Mouse (Mus musculus): Measurements from ENCODE around the gene Arhgap24. TPM values are rescaled to one million over a fixed set of nuclear protein-coding genes. Genes with fewer than 3 reads are reported as not detected.

Arhgap24 gene
- polyA plus RNA-seq, 1 experiment from 2014 or later, result 8.3 TPM

- Histone ChIP-seq H3K27me3 (no peaks in the 10 kb centered on the region), H3K9ac (no peak overlapping the region), H3K4me1 (replicated peaks) (no peaks in the 10 kb centered on the region), H3K4me2 (no peak overlapping the region), H3K9me3 (no peaks in the 10 kb centered on the region), H3K4me3 (no peak overlapping the region), H3K36me3 (no peaks in the 10 kb centered on the region), H3K27ac (replicated peaks) (no peak overlapping the region)
- WGBS, result 88% methylated on average over 5 of the region's 5 CpGs
- ATAC-seq (ENCODE audit: low read depth), result no peak
Measured at GRCm38 (mm10) chr5:102698396-102698795, 217.2 kb downstream of the Arhgap24 start.

GRCm38 (mm10) chr5:102698891-102699290 is 217.7 kb downstream of the Arhgap24 start:
- WGBS, result 86% methylated on average over 2 of the region's 2 CpGs
- H3K27ac ChIP-seq (replicated peaks), result no peak overlapping the region
- no peak overlapping the region for H3K4me2 ChIP-seq
- H3K9me3 ChIP-seq, result no peaks in the 10 kb centered on the region
- no peak overlapping the region for H3K4me3 ChIP-seq
- no peaks in the 10 kb centered on the region for H3K4me1 ChIP-seq (replicated peaks)
- H3K27me3 ChIP-seq, result no peaks in the 10 kb centered on the region
- no peaks in the 10 kb centered on the region for H3K36me3 ChIP-seq
- ATAC-seq (ENCODE audit: low read depth), result no peak
- no peak overlapping the region for H3K9ac ChIP-seq

GRCm38 (mm10) chr5:102702581-102702980 is 221.4 kb downstream of the Arhgap24 start:
- Histone ChIP-seq H3K27ac (replicated peaks) (no peak overlapping the region), H3K4me2 (no peak overlapping the region), H3K9ac (no peak overlapping the region), H3K4me3 (no peak overlapping the region), H3K9me3 (no peaks in the 10 kb centered on the region), H3K4me1 (replicated peaks) (no peaks in the 10 kb centered on the region), H3K27me3 (no peaks in the 10 kb centered on the region), H3K36me3 (no peaks in the 10 kb centered on the region)
- no peak for ATAC-seq (ENCODE audit: low read depth)
- WGBS, result 89% methylated on average over 6 of the region's 6 CpGs

- Histone ChIP-seq H3K4me2 (no peak overlapping the region), H3K9ac (no peak overlapping the region), H3K4me3 (no peak overlapping the region), H3K27me3 (no peaks in the 10 kb centered on the region), H3K4me1 (replicated peaks) (no peaks in the 10 kb centered on the region), H3K9me3 (no peaks in the 10 kb centered on the region), H3K36me3 (no peaks in the 10 kb centered on the region), H3K27ac (replicated peaks) (no peak overlapping the region)
- WGBS, result 55% methylated on average over 5 of the region's 5 CpGs
- no peak for ATAC-seq (ENCODE audit: low read depth)
Measured at GRCm38 (mm10) chr5:102703325-102704099, 222.3 kb downstream of the Arhgap24 start.

- no peak overlapping the region for H3K4me2 ChIP-seq
- 24% methylated on average over 2 of the region's 2 CpGs for WGBS
- no peaks in the 10 kb centered on the region for H3K36me3 ChIP-seq
- H3K9ac ChIP-seq, result no peak overlapping the region
- ATAC-seq (ENCODE audit: low read depth), result no peak
- H3K27ac ChIP-seq (replicated peaks), result no peak overlapping the region
- no peak overlapping the region for H3K4me3 ChIP-seq
- H3K4me1 ChIP-seq (replicated peaks), result no peaks in the 10 kb centered on the region
- no peaks in the 10 kb centered on the region for H3K27me3 ChIP-seq
- H3K9me3 ChIP-seq, result no peaks in the 10 kb centered on the region
Measured at GRCm38 (mm10) chr5:102705170-102705569, 224.0 kb downstream of the Arhgap24 start.

- H3K27ac ChIP-seq (replicated peaks), result no peak overlapping the region
- WGBS, result 75% methylated on average over 7 of the region's 7 CpGs
- no peaks in the 10 kb centered on the region for H3K27me3 ChIP-seq
- H3K4me3 ChIP-seq, result no peak overlapping the region
- H3K36me3 ChIP-seq, result no peaks in the 10 kb centered on the region
- H3K4me1 ChIP-seq (replicated peaks), result no peaks in the 10 kb centered on the region
- no peaks in the 10 kb centered on the region for H3K9me3 ChIP-seq
- ATAC-seq (ENCODE audit: low read depth), result no peak
- H3K4me2 ChIP-seq, result no peak overlapping the region
- H3K9ac ChIP-seq, result no peak overlapping the region
Measured at GRCm38 (mm10) chr5:102710336-102710735, 229.1 kb downstream of the Arhgap24 start.

- Histone ChIP-seq H3K4me2 (no peak overlapping the region), H3K9ac (no peak overlapping the region), H3K9me3 (no peaks in the 10 kb centered on the region), H3K27me3 (no peaks in the 10 kb centered on the region), H3K27ac (replicated peaks) (no peak overlapping the region), H3K36me3 (no peaks in the 10 kb centered on the region), H3K4me1 (replicated peaks) (no peaks in the 10 kb centered on the region; the same call in 1 of the 2 replicates), H3K4me3 (no peak overlapping the region)
- WGBS, result 65% methylated on average over 8 of the region's 8 CpGs
- no peak for ATAC-seq (ENCODE audit: low read depth)
Measured at GRCm38 (mm10) chr5:102719368-102719972, 238.3 kb downstream of the Arhgap24 start.

- ATAC-seq (ENCODE audit: low read depth), result no peak
- 97% methylated on average over 3 of the region's 3 CpGs for WGBS
- Histone ChIP-seq H3K27me3 (no peaks in the 10 kb centered on the region), H3K4me2 (no peak overlapping the region), H3K27ac (replicated peaks) (no peak overlapping the region), H3K9me3 (no peaks in the 10 kb centered on the region), H3K9ac (no peak overlapping the region), H3K4me3 (no peak overlapping the region), H3K4me1 (replicated peaks) (no peaks in the 10 kb centered on the region; the same call in 1 of the 2 replicates), H3K36me3 (no peaks in the 10 kb centered on the region)
Measured at GRCm38 (mm10) chr5:102723558-102723957, 242.4 kb downstream of the Arhgap24 start.

GRCm38 (mm10) chr5:102724813-102725348 is 243.7 kb downstream of the Arhgap24 start:
- no peak overlapping the region for H3K27ac ChIP-seq (replicated peaks)
- no peaks in the 10 kb centered on the region for H3K36me3 ChIP-seq
- WGBS, result 46% methylated on average over 9 of the region's 9 CpGs
- no peak overlapping the region for H3K4me3 ChIP-seq
- no peak overlapping the region for H3K9ac ChIP-seq
- ATAC-seq (ENCODE audit: low read depth), result no peak
- H3K9me3 ChIP-seq, result no peaks in the 10 kb centered on the region
- no peaks in the 10 kb centered on the region for H3K27me3 ChIP-seq
- H3K4me1 ChIP-seq (replicated peaks), result no peaks in the 10 kb centered on the region; the same call in 1 of the 2 replicates
- H3K4me2 ChIP-seq, result no peak overlapping the region

GRCm38 (mm10) chr5:102725365-102725764 is 244.2 kb downstream of the Arhgap24 start:
- Histone ChIP-seq H3K9me3 (no peaks in the 10 kb centered on the region), H3K9ac (no peak overlapping the region), H3K27me3 (no peaks in the 10 kb centered on the region), H3K27ac (replicated peaks) (no peak overlapping the region), H3K4me3 (no peak overlapping the region), H3K4me2 (no peak overlapping the region), H3K4me1 (replicated peaks) (no peaks in the 10 kb centered on the region; the same call in 1 of the 2 replicates), H3K36me3 (no peaks in the 10 kb centered on the region)
- ATAC-seq (ENCODE audit: low read depth), result no peak
- 79% methylated on average over 6 of the region's 6 CpGs for WGBS

- Histone ChIP-seq H3K9me3 (no peaks in the 10 kb centered on the region), H3K4me1 (replicated peaks) (no peaks in the 10 kb centered on the region; the same call in 1 of the 2 replicates), H3K4me3 (no peak overlapping the region), H3K27me3 (no peaks in the 10 kb centered on the region), H3K27ac (replicated peaks) (no peak overlapping the region), H3K36me3 (no peaks in the 10 kb centered on the region), H3K9ac (no peak overlapping the region), H3K4me2 (no peak overlapping the region)
- 43% methylated on average over 4 of the region's 4 CpGs for WGBS
- no peak for ATAC-seq (ENCODE audit: low read depth)
Measured at GRCm38 (mm10) chr5:102726985-102727384, 245.8 kb downstream of the Arhgap24 start.

GRCm38 (mm10) chr5:102728531-102728930 is 247.3 kb downstream of the Arhgap24 start:
- Histone ChIP-seq H3K27ac (replicated peaks) (no peak overlapping the region), H3K9ac (no peak overlapping the region), H3K4me1 (replicated peaks) (no peaks in the 10 kb centered on the region; the same call in 1 of the 2 replicates), H3K4me3 (no peak overlapping the region), H3K9me3 (no peaks in the 10 kb centered on the region), H3K27me3 (no peaks in the 10 kb centered on the region), H3K36me3 (no peaks in the 10 kb centered on the region), H3K4me2 (no peak overlapping the region)
- no peak for ATAC-seq (ENCODE audit: low read depth)

Data from neural tube, embryonic 13.5 days (tissue).